Mouse (Mus musculus) Muller cell, postnatal 12 days (primary cell): ENCODE measurements around the gene Ambra1.

ENCODE experiments used
- DNase-seq: peaks from one replicate; pipeline ENCODE4 v3.0.0-alpha.2; 2015; ENCODE audit errors: inconsistent ontology term

Ambra1 gene

DNA sequence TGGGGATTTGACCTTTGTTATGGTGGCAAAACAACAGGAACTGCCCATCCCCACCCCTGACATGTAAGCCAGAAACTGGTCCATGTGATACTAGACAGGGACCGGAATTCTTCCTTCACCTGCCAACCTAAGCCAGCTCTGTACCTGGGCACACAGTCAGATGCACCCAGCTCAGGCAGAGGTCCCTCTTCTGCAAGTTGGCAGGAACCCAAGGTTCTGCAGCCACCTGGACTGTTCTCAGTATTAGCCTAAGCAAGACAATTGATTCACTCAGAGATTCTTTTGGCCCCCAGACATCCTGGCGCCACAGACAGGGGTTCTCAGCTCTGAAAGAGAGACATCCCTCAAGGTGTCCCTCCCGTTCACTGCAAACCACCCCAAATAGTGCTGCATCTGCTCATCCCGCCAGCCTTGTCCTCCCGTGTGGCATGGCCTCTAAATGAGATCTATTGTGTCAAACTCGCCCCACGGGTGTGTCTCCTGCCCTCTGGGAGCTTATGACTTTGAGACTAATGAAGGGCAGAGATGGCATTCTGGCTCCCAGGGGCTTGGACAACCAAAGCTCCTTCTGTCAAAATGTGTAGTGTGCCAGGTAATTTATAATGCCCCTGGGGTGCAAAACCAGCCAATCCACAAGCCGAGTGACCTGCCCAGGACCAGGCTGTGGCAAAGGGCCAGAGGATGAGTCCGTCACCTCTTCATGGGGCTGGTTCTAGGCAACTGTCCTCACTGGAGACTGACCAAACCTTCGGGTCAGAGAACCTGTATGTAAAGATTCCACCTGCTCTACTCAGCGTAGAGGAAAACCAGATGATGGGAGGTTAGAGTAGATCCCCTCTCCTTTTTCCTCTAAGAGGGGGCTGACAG, 229.8 kb downstream of the Ambra1 start:
- no peak for DNase-seq

DNA sequence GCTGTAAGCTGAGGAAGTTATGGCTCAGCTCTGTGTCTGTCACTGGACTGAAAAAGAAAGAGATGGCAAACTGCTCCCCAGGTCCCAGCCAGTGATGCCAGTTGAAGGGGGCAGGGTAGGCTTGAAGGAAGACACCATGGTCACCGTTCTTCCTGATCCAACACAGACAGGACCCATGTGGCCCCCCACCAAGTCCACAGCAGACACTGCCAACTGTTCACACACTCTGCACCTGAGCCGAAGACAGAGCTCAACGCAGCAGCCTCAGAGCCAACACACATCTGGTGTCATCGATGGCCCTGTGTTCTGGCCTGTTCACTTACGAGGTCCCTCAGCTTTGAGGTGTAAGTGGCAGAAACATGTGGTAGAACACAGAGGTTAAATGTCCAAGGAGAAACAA, 230.5 kb downstream of the Ambra1 start:
- no peak for DNase-seq

DNA sequence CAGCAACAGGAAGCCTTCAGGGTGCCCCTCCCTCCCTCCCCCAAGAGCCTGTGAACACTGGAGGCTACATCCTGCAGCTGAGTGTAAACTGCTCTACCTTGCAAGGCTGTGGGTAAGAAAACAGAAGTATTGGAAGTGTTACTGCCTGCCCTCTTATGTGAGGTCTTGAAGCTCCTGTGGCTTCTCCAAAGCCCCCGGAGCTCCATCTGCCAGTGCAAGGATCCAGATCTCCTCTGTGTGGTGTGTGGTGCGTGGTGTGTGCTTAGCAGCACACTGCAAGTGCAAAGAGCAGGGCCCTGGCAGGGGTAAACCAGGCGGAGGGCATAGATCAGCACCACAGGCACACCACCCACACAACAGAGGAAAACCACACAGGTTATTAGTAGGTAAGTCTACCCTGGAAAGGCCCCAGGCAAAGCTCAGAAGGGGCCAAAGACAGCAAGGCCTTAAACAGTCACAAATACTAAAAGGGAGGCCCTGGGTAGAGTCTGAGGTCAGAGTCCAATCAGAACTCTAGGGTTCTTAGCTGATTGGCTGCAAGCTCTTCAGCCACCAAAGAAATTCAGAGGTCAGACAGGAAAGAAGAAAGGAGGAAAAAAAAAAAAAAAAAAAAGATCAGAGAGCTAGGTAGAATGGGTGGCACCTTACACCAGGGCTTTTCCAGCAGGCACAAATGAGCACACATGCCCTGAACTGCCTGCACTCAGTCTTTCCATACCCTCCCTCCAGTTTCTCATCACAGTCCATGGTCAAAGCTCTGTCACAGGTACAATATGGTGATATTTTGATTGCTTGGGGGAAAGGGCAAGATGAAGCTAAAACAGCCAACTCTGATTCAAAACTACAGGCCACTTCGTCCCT, 232.2 kb downstream of the Ambra1 start:
- DNase-seq, result no peak

DNA sequence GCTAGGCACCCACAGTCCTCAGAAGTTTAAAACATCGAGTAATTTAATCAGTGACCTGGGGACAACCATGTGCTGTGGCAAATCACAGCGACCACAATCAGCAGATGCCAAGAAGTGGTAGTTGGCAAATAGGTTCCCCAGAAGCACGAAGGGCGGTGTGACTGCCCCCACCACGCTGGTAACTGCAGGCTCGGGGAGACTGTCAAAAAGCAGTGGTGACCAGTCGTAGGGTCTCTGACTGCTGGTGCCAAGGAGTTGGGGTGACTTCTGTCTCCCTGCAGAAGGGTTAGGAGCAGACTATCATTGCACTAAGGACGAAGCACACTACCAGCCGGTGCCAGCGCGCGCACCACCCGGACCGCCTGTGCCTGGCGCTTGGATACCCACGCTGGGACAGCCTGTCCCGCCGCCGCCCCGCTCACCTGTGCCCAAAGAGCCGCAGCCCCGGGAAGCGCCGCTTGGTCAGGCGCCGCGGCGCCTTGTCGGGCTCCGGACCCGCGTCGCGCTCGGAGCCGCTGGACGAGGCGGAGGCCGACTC, 233.0 kb downstream of the Ambra1 start:
- no peak for DNase-seq

DNA sequence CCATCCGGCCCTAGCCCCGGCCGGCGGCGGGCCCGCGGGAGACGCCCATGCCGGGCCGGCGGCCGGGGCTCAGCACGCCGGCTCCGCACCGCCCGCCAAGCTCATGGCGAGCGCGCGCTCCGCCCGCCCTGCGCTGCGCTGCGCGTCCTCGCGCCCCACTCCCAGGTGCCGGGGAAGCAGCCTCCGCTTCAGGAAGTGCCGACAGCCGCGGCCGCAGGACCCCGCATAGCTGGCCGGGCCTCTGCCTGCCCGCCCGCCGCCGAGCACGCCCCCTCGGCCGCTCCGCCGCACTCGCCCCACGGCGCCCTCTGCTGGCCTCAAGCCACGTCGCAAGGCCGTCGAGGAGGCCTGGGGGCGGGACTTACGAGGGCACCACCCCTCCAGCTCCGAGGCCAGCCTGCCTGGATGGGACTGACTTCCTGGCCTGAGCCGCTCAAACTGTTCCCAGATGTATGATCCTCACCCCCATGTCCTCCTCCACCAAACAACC, 233.6 kb downstream of the Ambra1 start:
- peak; percentile 94 for DNase-seq

DNA sequence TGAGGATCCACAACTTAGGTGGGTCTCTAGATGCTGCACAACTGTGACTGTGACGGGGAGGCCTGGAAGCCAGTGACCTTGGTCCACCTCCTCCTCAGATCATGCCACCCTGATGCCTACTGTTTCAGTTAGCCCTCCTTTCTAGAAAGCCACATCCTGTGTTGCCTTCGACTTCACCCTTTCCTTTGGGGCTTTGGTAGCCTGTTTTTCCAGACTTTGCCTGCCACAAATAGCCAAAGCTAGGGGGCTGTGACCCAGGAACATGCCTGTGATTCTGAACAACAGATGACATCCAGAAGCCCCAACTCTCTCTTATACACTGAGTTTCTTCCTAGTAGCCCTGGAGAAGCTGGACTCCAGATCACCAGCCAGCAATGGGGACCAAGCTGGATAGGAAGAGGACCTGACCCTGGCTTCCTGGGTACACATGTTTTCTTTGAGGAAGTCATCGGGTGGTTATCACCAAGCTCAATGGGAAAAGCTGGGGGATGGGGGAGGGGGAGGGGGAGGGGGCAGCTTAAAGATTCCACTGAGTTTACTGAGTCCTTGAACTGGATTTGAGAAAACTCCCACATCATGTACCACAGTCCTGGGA, 234.8 kb downstream of the Ambra1 start:
- DNase-seq, result no peak

DNA sequence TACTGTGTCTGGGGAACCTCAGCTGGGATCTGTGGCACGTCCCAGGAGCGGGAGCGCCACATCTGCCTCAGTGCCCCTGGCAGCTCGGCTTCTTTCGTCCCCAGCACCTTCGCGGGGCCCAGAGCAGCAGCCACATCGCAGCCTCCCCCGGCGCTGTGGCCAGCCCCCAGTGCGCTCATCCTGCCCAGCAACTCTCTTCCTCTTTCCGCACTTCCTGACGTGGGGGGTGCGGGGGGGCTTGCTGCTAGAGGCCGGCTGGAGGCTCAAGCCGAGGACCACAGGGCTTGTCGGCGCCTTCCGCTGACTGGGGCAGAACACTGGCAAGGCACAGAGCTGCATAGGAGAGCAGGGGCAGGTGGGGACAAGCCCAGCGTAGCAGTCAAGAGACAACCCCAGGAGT, 235.5 kb downstream of the Ambra1 start:
- DNase-seq, result no peak

DNA sequence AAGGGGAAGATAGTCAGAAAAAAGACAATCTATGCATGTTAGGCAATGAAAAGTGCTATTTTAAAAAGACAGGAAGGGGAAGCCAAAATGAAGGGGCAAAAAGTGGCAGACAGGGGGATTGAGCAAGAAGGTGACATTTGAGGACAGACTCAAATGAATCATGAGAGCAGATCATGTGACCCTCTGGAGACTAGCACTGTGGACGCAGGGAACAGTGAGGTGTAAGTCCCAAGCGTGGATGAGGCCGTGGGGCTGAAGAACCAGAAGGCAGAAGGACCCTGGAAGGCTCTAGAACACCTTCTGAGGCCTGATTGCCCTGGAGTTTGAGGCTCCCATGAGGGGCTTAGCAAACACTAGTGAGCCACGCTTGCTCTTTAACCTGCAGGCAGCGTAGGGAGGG, 236.4 kb downstream of the Ambra1 start:
- no peak for DNase-seq

DNA sequence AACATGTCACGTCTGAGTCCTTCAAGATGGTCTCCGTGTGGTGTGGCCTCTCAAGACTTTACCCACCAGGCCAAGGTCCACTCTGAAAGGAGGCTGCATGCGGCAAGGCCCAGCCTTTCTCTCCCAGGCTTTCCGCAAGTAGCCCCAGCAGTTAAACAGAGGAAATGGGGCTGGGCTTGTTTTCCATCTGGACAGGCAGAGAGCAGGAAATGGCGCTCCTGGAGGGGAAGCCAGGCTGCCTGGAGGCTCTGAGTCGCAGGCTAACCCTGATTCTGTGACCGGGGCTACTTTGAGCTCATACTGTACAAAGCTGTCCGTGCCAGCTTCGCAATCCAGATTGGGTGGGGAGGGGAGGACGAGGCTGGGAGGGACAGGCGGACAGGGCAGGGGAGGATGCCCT, 238.0 kb downstream of the Ambra1 start:
- no peak for DNase-seq
